Comparison of ENCODE assay signal across 15 mouse cellular contexts in genomic region chr1:35405418-35405817, GRCm38 (mm10).
"Had no signal": no experiment of that assay in that cellular context is flagged by ENCODE, and none has a peak within 500 bp of the region (broad histone marks: within the 10 kb centered on the region; RNA-seq: fewer than 3 reads in every experiment).

No protein-coding gene starts in this region.

- H3K9me3 ChIP-seq: limb, embryonic 10.5 days; liver, embryonic 15.5 days; midbrain, embryonic 10.5 days; neural tube, embryonic 15.5 days had no signal

- H3K4me2 ChIP-seq: liver, embryonic 11.5 days; liver, embryonic 15.5 days; neural tube, embryonic 15.5 days had no signal

- H3K4me1 ChIP-seq: limb, embryonic 10.5 days; liver, embryonic 15.5 days had no signal

- DNase-seq: kidney, postnatal 25 days; layer of hippocampus, adult 9-11 months; lung, adult 2 months; lung, postnatal 36 days; midbrain, embryonic 14.5 days; right cerebral cortex, adult 18-20 months; right cerebral cortex, postnatal 25 days; thymus, postnatal 4 days had no signal

- H3K4me3 ChIP-seq: limb, embryonic 10.5 days; liver, embryonic 15.5 days; midbrain, embryonic 10.5 days; myocyte; neural tube, embryonic 15.5 days had no signal

- H3K27ac ChIP-seq: limb, embryonic 10.5 days; liver, embryonic 15.5 days; midbrain, embryonic 10.5 days; neural tube, embryonic 15.5 days had no signal

- ATAC-seq: lung, postnatal 0 days had no signal

- H3K36me3 ChIP-seq: limb, embryonic 10.5 days; liver, embryonic 15.5 days; midbrain, embryonic 10.5 days; neural tube, embryonic 15.5 days had no signal

- H3K9ac ChIP-seq: liver, embryonic 15.5 days; neural tube, embryonic 15.5 days had no signal

- H3K27me3 ChIP-seq: liver, embryonic 15.5 days; neural tube, embryonic 15.5 days had no signal
